Mouse (Mus musculus) cerebral cortex, adult 2 months (tissue): ENCODE data around the gene Itga11.

Experiments used
- WGBS: fragments of 180-500 bp; shearing (Covaris S2); methylation state at CpG from one replicate; pipeline ENCODE4 v1.1.7; 2018; 5-methylcytosine and 5-hydroxymethylcytosine counted together

Itga11 gene

DNA sequence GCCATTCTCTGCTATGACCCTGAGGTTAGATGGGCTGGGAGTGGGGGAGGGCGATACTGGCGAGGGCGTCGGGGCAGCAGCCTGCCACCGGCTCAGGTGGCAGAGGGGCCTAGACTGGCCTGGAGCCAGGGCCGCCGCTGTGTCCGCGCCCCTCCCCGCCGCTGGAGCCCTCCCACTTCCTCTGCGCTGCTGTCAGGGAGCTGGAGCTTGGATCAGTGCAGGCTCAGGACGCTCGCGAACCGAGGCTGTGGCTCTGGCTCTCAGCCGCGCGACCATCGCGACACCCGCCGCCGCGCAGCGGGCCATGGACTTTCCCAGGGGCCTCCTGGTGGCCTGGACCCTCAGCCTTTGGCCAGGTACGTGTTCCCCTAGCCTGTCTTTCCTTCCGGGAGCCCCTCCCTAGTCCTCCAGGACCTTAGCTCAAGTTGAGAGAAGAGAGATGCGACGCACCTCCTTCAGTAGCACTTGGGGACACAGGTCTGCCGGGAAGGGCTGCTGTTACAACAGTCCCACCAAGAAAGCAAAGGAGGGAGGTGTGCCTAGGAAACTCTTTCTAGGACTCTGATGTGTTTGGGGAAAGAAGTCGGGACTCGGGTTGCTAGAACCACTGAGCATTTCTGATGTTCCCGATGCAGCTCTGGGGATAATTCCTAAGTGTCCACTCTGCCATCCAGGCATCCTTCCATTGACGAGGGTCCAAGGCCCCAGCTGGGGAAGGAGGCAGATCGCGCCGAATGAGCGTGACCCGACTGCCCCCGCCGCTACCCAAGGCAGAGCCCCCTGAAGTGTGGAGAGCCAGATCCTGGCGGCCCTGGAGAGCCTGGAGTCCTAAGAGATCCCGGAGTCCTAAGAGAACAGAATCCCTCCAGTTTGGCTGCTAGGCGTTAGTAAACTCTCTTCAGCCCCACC lies at the start of gene Itga11:
TSS of gene Itga11 (plus strand) at position 186 of the 909 bp plus-strand sequence.
- 4% methylated on average over 45 of the region's 45 CpGs for WGBS

DNA sequence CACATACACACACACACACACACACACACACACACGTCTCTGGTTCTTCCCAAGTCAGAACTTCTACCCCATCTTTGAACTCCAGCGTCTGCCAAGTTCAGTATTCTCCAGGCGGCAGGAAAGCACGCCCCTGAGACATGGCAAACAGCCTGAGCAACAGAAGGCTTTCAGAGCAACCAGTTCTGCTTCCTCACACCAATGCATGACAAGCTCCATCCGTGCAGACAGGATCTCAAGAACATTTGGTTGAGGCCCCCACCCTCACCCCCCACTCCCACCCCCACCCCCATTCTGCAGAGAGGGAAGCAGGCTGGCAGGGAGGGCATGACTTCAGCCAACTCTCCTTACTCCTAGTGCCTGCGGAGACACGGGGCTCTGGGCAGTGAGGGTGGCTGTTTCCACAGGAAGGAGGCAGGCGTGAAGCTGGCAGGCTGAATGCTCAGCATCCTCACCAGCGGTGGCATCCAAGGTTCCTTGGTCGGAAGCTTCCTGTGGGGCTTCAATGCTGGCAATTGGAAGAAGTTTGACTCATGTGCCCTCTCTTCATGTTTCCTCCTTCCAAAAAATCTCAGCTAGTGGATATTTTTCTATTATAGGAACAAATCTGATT lies 46.9 kb upstream of the Itga11 start:
- WGBS = 26% methylated on average over 10 of the region's 10 CpGs

DNA sequence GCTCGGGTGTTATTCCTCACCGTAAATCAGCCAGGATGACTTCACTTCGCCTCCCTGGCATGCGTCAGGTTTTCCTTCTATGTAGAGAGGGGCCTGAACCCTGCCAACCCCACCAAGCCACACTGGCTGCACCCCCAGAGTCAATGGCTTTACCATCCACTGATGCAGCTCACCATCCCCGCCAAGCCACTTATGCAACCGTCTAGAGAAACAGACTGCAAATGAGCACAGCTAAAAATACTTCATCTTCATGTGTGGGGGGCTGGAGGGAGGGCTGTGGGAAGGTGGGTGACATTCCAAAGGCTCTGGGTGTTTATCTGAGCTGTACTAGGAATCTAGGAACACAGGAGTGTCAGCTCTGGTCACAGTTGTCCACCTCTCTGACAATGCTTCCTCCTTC lies 45.2 kb upstream of the Itga11 start:
- WGBS = 43% methylated on average over 6 of the region's 6 CpGs

DNA sequence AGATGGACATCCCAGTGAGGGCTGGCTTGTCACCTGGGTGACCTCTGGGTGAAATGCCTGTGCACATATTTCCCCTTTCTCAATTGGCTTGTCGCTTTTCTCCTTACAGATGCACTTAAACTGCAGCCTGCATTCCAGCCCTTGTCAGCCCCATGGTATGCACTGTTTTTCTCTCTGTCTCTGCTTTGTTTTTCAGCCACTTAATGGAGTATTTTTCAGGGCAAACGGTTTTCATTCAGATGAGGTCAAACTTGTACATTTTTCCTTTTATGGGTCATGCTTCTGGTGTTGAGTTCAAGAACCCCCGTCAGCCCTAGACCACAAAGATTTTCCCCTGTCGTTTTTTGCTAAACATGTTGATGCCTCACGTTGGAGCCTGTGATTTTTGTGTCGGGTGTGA lies 39.6 kb upstream of the Itga11 start:
- WGBS = 75% methylated on average over 6 of the region's 6 CpGs

DNA sequence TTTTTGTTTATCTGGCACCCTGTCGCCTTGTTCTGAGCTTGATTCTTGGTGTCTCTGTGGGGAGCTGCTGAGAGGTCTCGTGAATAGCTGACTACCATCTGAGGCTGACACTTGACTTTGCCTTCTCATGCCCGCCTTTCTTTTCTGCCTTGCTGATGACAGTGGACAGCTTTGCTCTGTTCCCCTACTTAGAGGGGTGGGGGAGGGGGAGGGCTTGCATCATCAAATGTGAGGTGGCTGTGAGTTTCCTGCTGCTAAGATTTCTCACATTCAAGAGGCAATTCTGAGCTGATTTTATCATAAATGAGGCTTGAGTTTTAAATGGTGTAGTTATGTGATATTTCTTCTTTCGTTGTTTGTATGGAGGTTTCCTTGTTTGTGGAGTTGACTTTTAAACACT lies 37.9 kb upstream of the Itga11 start:
- WGBS = 68% methylated on average over 4 of the region's 4 CpGs

DNA sequence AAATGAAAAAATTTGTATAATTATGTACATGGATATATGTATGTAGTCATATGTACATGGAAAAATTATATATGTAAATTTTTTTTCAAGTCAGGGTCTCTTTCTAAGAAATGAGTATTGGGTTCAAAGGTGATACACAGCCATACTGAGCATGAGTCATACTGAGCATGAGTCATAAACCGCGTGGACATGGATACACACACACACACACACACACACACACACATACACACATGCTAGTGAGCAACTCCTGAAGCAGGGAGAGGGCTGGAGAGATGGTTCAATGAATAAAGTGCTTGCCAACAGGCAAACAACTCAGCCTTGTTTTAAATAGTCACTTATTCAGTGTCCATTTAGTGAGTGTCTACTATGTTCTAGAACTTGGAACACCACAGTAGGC lies 37.4 kb upstream of the Itga11 start:
- 78% methylated on average over 2 of the region's 2 CpGs for WGBS

DNA sequence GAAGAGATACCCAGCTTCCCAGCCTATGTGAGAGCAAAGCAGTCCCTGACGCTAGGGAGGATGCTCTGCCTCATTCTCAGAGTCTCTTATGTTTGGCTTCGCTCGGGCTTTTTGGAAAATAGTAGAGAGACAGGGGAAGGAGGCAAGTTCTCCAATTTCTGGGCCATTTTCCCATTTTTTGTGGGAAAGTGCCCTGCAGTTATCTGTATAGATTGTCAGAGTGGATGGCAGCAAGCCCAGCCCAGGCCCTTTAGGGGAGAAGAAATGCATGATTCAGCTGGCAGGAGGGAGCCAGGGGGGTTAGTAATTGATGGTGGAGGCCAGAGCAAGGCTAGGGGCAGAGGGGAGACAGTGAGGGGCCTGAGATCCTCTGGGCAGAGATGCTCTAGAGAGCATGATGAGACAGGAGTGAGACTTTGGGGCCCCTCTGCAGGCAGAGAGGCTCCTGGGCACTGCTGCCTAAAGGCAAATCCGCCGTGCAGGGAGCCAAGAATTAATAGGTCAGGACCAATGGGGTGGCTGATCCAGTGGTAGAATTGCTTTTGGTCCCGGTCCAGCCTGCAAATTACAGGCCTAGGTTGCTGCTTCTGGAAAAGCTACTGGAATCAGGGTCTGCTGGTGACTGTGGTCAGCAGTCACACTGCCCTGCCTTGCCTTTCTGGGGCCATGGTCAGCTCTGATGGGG lies 31.8 kb upstream of the Itga11 start:
- WGBS = 70% methylated on average over 6 of the region's 6 CpGs

DNA sequence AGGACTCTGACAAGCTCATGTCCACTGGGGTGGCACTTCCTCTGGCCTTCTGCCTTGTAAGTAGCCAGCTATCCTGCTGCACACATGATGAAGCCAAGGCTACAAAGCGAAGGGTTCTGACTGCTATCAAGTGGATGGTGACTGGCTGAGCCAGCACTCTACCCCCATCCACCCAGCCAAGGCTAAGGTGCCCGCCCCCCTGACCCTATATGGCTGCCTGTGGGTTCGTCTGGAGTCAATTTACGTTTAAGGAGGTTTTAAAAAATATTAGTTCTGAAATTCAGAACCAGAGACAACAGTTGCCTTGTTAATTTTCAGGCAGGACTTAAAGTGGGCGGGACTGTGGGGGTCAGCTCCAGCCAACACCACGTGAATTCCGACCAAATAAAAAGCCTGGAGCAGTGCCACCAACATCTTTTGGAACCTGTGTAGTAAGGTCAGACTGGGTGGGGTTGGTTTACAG lies 30.9 kb upstream of the Itga11 start:
- 60% methylated on average over 7 of the region's 7 CpGs for WGBS

DNA sequence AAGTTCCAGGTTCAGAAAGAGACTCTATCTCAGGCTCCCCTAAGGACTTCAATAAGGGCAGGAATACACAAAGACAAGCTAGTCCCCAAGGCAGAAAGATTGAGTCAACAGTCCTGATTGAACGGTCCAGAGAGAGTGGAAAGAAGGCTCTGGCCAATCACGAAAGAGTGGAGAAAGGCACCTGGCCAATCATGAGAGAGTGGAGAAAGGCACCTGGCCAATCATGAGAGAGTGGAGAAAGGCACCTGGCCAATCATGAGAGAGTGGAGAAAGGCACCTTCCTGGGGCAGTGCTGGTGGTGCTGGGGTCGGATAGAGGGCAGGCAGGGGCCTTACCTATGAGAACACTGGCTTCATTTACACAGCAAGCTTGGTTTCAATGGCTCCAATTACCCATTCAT lies 28.2 kb upstream of the Itga11 start:
- WGBS = 78% methylated on average over 3 of the region's 3 CpGs

DNA sequence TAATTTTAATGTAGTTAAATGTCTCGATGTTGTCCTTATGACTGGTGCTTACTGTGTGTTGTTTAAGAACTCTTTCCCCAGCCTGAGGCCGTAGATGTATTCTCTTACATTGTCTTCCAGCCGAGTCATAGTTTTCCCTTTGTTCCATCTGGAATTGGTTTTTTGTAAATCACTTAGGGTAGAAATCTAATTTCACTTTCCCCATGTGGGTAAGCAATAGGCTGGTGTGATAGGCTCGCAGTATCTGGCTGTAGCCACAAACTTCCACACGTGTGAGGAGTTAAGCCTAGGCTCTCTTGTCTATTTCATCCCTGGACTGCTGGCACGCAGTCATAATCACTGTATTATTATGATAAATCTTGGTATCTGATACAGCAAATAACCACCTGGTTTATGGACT lies 26.9 kb upstream of the Itga11 start:
- 94% methylated on average over 6 of the region's 6 CpGs for WGBS

DNA sequence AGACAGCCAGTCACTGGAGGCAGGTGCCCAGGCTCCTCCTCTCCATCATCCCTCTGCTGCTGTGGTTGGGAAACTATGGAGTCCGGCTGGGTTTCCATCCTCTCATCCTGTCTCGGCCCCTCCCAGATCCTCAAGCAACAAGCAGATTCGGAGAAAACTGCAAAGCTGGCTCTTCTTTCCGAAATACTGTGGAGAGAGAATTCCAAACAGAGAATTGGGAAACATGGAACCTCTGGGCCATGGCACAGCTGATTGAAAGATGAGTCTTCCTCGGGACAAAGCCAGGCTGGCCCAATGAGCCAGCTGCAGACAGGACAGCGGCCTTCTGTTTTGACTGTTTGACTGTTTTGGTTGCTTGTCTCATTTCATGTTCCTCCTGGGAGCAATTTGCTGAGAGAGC lies 23.3 kb upstream of the Itga11 start:
- WGBS = 73% methylated on average over 6 of the region's 6 CpGs

DNA sequence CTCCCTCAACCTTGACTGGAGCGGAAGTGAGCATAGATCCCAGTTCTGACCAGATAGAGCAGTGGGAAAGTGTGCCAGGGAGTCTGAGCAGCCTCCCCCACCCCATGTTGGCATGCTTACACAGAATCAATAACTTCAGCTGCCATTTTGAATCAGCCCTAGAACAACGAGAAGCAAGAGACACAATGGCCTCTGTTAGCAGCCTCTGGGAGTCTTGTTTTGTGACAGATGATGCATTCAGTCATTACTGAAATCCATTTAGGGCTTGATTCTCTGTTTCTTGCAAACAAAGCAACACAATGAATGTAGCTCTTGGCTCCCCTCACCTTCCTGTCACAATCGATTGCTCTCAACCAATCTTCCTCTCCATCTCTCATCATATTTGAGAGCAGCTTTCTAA lies 19.6 kb upstream of the Itga11 start:
- WGBS = 84% methylated on average over 3 of the region's 3 CpGs

DNA sequence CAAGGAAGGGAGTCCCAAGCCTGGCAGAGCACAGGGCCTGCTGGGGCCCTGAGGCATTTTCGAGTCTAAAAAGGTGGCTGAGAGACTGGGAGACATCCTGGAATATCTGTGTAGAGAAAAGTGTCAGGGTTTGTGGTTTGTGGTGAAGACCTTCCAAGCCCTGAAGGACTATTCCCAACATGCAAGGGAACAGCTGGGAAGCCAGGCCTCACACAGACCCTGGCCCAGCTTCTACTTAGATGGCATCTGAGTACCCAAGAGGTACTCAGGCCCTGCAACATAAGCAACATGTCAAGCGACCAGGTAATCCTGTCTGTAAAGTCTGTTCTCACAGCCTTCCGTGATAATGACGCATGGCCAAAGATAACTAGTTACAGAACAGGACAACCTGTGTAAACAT lies 18.6 kb upstream of the Itga11 start:
- WGBS = 91% methylated on average over 4 of the region's 4 CpGs

DNA sequence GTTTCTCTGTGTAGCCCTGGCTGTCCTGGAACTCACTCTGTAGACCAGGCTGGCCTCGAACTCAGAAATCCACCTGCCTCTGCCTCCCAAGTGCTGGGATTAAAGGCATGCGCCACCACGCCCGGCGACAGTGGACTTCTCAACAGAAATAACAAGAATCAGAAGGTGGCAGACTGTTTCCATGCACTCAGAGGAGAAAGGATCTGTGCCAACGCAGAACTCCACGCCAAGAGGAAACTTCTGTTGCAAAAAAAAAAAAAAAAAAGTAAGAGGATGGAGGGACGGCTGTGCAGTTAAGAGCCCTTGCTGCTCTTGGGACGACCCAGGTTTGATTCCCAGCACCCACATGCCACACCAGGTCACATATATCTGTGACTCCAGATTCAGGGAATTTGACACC lies 16.7 kb upstream of the Itga11 start:
- 57% methylated on average over 9 of the region's 9 CpGs for WGBS

DNA sequence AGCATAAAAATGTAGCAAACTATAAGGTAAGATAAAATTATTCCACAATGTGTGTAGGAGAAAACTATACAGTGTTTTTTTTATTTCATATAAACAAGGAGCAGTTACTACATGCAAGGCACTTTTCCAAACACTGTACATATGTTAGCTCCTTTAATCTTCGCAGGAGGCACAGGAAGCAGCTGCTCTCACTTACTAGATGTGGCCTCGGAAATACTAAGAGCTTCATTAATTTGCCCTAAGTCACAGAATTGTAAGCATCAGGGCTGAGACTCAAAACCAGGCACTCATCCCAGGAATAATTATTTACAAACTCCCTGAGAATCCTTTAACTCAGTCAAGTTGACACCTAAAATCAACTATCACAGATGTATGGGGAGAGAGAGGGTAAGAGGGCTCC lies 14.2 kb upstream of the Itga11 start:
- WGBS = 63% methylated on average over 2 of the region's 2 CpGs

DNA sequence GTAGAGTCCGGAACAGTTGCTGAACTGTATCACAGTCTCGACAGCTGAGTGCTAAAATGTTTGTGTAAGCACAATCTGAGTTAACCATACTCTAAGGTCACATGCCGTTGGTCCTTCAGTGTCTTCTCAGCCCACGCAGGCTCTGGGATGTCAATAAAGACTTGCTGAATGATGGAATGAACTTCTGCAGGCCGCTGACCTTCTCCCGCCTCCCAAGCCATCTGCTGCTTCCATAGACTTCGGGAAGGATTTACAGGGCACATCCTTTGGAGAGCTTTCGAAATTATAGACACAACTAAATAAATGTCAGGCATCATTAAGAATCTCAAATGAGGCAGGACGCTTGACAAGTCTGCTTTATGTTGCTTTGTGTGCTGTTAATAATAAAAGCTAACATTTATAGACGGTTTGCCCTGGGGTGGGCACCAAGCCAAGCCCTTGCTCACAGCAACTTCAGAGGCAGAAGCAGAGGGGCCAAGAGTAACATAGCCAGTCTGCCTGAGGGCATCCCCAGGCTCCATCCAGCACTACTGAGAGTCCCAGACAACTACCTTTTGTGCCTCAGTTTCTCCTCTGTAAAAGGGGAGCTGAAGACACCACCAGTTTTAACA lies 13.4 kb upstream of the Itga11 start:
- 77% methylated on average over 10 of the region's 10 CpGs for WGBS

DNA sequence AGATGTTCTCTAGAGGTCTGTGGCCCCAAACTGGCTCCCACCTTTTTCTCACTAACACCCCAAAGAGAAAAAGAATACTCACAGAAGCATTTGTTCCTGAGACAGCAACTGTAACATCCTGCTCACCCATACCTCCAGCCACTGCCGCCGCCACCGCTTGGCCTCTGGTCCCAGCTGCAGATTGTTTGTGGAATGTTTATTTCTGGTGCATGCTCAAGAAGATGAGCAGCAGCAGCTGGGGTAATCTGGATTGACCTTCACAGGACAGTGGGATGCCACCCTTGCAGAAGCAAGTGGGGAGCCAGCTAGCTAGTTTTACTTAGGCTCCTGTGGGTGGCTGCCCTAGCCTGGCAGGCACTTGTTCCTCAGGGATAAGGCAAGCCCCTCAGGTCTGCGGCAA lies 11.7 kb upstream of the Itga11 start:
- WGBS = 81% methylated on average over 4 of the region's 4 CpGs

DNA sequence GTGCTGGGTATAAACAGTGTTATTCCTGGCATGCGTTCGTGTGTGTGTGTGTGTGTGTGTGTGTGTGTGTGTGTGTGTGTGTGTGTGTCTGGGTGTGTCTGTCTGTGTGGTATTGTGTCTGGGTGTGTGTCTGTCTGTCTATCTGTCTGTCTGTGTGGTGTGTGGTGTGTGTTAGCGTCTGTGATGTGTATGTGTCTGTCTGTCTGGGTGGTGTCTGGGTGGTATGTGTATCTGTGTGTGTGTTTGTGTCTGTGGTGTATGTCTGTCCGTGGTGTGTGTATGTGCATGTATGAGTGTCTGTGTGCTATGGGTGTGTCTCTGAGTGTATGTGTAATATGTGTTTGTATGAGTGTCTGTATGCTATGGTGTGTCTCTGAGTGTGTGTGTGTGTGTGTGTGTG lies 9.1 kb upstream of the Itga11 start:
- 75% methylated on average over 4 of the region's 4 CpGs for WGBS

DNA sequence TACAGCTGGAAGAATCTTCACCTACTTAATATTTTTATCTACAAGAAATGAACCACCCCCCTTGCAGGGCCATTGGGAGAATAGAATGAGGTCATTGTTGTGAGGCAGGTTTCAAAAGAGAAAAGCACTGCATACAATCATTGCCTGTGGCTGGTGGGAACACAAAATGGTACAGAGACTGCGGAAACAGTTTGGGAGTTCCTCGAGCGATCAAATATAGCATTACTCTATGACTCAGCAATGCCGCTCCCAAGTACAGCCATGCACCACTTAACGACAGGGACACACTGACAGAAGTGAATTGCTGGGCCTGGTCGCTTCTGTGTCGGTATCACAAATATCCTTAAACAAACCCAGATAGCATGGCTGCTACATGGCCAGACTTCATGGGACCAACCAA lies 4.4 kb upstream of the Itga11 start:
- WGBS = 55% methylated on average over 7 of the region's 7 CpGs

DNA sequence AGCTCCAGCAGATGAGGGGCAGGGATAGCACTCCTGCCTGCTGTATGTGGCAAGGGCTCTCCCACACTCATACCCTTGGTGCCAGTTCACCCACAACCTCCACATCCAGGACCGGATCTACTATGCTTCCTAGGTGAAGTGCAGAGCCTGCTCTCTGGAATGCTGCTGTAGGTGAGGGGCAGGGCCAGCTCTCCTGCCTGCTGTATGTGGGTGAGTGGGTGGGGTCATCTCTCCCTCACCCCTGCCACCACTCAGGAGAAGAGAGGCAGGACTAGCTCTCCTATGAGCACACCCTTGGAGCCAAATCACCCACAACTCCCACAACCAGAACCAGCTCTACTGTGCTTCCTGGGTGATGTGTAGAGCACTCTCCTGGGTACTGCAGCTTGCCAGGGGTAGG lies 2.5 kb upstream of the Itga11 start:
- 93% methylated on average over 1 of the region's 1 CpGs for WGBS

DNA sequence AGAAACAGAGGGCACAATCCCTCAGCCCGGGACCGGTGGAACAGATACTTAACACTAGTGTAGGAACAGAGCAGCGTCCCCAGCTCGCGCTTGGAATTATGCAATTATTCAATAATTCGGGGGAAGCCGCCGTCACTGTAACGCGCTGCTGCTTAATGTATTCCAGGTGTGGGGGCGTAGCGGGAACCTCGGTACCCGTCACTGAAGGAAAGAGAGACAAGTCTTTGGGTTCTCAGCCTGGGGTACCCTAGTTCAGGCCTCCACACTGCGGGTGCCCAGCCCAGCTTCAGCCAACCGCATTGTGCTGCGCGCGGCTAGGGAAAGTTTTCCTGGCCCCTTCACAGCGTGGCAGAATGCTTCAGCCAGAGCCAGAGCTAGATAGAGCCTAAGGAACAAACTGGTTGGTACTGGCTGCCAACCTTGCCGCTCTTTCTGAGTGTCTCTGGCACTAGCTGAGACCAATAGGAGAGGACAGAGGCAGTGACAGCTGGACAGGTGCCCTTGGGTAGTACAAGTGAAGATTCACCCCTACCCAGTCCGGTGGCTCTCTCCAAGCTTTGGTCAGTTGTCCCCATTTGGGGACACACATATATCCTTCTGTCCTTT lies 1.0 kb downstream of the Itga11 start:
- 14% methylated on average over 22 of the region's 22 CpGs for WGBS

DNA sequence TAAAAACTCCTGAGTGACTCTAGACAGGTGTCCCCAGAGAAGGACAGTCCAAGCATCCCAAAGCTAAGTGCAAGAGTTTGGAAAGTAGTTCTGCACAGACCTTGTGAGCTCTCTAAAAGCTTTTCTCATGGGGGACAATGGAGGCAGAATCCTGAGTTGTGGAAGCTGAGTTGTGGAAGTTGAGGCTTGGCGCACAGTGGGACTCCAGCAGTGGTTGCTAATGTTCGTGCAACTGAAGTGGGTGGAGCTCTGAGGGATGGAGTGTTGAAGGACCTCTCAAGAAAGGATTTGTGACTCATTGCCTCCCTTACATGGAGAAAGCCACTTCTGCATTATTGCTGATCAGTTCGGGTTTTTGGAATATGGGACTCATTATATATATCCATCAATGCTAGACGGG lies 1.8 kb downstream of the Itga11 start:
- WGBS = 75% methylated on average over 4 of the region's 4 CpGs
